Mouse (Mus musculus): ENCODE data around the gene Slc25a41. TPM values are rescaled to one million over a fixed set of nuclear protein-coding genes. Genes with fewer than 3 reads are reported as not detected.
A peak's percentile ranks its signal among the peaks of the same experiment; 100 is the strongest.

The Slc25a41 gene
- polyA plus RNA-seq, 1 experiment from 2014 or later = not detected

DNA sequence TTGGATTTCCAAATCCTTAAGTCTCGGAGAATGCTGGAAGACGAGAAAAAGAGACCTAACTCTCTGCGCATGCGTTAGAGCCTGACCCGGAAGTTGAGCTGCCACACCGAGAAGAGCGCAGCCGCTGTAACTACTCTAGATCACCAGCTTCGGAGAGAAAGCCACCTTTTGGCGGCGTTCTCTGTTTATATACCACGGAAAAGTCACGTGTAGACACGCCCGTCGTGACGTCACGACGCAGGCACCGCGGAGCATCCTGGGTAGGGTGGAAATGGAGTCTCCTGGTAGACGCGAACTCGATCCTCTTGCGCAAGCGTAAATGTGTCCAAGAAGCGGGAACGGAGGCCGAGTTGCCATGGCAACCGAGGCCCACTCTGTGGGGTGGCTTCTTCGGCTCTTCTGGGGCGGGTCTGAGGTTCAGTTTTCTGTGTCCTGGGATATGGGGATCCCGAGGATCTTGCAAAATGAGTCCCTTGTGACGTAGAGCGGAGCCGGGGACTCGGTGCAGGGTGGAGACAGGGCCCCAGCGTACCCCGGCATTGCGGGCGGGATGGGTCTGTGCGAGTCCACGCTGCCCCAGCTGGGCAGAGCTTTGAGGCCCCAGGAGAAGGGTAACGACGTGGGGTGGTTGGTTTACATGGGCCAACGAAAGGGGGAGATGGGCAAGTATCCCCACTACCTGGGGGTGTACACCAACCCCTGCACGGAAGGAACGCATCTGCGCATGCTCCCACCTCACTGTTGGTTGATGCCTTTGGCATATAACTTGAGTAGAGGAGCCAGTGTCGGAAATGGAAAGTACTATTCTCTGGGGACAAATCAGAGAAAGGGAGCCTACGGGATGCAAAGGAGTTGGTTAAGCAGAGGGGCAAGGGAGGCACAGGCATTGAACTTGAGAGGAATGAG is 30.0 kb downstream of the Slc25a41 start, which contains the start of the genes Gtf2f1 and Gm17949:
Gtf2f1 (minus strand) TSS at position 53 of the 906 bp plus-strand sequence.
Gm17949 (plus strand) TSS at position 234 of the 906 bp plus-strand sequence.
- Histone ChIP-seq H3K27ac (ENCODE audit: low read length) (peak within 1 kb of the TSS; percentile 82), H3K4me2 (replicated peaks; ENCODE audit: low read depth, low read length) (peak within 1 kb of the TSS; percentile 74), H3K9ac (replicated peaks; ENCODE audit: low read depth) (peak within 1 kb of the TSS; percentile 69), H3K4me1 (ENCODE audit: insufficient read depth, low read depth, low read length) (no peaks in the 10 kb centered on the region), H3K9me3 (ENCODE audit: low read length) (no peaks in the 10 kb centered on the region), H3K36me3 (ENCODE audit: insufficient read depth, low read length) (peaks cover 4% of the 10 kb centered on the region; the same call in 1 of the 2 replicates), H3K27me3 (replicated peaks; ENCODE audit: insufficient read depth, low read length) (no peaks in the 10 kb centered on the region), H3K4me3 (ENCODE audit: low read depth, low read length) (peak within 1 kb of the TSS; percentile 68)
- peak; percentile 55 for TF ChIP-seq CTCF (IDR thresholded peaks at IDR 0.05)
- peak; percentile 54; the same call in 1 of the 2 replicates for TF ChIP-seq EP300 (IDR thresholded peaks at IDR 0.05)
- DNase-seq (ENCODE audit: low spot score) (peak; percentile 99), ATAC-seq (peak; percentile 94)
- WGBS = under 1% methylated on average over 51 of the region's 51 CpGs

DNA sequence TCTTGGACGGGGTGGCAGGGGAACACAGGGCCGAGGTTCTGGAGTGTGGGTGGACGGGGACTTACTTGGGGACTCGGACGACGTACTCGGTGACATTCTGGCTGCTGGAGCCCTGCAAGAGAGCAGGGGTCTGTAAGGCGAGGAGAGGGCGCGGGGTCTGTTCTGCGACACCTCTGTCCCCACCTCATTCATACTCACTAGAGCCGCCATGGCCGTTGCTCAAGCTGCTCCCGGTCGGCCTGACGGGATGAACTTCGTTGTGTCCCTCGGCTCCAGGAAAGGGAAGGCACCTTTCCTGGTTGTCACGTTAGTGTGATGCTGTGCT is 30.6 kb downstream of the Slc25a41 start:
- H3K27me3 ChIP-seq (replicated peaks; ENCODE audit: insufficient read depth, low read length) = no peaks in the 10 kb centered on the region
- no peak for DNase-seq (ENCODE audit: low spot score)
- H3K36me3 ChIP-seq (ENCODE audit: insufficient read depth, low read length) = peaks cover 8% of the 10 kb centered on the region; the same call in 1 of the 2 replicates
- ATAC-seq = peak; percentile 31
- no peak for TF ChIP-seq CTCF (IDR thresholded peaks at IDR 0.05)
- TF ChIP-seq EP300 (IDR thresholded peaks at IDR 0.05) = no peak
- H3K4me2 ChIP-seq (replicated peaks; ENCODE audit: low read depth, low read length) = peak overlapping the region; percentile 65
- no peaks in the 10 kb centered on the region for H3K4me1 ChIP-seq (ENCODE audit: insufficient read depth, low read depth, low read length)
- peak overlapping the region; percentile 82 for H3K27ac ChIP-seq (ENCODE audit: low read length)
- H3K9me3 ChIP-seq (ENCODE audit: low read length) = no peaks in the 10 kb centered on the region
- H3K4me3 ChIP-seq (ENCODE audit: low read depth, low read length) = peak overlapping the region; percentile 68
- H3K9ac ChIP-seq (replicated peaks; ENCODE audit: low read depth) = peak overlapping the region; percentile 69
- WGBS = under 1% methylated on average over 19 of the region's 19 CpGs

DNA sequence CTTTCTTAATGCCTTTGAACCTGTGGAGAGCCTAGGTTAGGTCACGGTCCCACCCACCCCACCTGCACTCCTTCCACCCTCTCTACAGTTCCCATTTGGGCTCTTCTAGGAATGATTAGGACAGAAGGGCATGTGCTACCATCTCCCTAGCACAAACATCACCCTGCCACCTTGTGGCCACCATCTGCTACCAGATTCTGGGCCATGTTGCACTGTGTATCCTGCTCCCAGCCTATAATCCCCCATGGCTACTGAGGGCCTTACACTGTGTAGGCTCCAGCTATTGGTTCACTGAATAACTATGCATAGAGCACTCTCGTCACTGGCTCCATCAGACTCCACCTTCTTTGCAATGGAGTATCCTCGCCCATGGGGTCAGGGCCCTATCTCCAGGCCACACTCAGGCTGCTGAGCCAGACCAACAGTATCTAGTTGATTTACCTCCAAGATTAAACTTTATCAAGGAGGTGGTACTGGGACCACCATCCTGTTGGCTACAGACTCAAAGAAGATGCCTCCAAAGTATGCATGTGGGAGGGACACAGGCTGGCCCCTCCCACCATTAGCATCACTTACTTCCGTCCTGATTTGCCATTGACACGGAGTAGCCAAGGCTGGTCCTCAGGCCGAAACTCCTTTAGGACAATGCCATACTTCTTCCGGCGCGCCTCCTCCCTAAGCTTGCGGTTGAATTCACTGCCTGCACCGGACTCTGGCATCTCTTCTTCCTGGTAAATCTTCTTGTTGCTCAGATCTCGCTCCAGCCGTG is 34.1 kb downstream of the Slc25a41 start:
- Histone ChIP-seq H3K4me1 (ENCODE audit: insufficient read depth, low read depth, low read length) (no peaks in the 10 kb centered on the region), H3K4me2 (replicated peaks; ENCODE audit: low read depth, low read length) (no peak overlapping the region), H3K9ac (replicated peaks; ENCODE audit: low read depth) (no peak overlapping the region), H3K36me3 (ENCODE audit: insufficient read depth, low read length) (peaks cover 28% of the 10 kb centered on the region), H3K27me3 (replicated peaks; ENCODE audit: insufficient read depth, low read length) (no peaks in the 10 kb centered on the region), H3K4me3 (ENCODE audit: low read depth, low read length) (no peak overlapping the region), H3K9me3 (ENCODE audit: low read length) (no peaks in the 10 kb centered on the region), H3K27ac (ENCODE audit: low read length) (no peak overlapping the region)
- ATAC-seq (no peak), DNase-seq (ENCODE audit: low spot score) (no peak)
- TF ChIP-seq CTCF (IDR thresholded peaks at IDR 0.05) = peak; percentile 49
- TF ChIP-seq EP300 (IDR thresholded peaks at IDR 0.05) = no peak
- WGBS = 90% methylated on average over 13 of the region's 13 CpGs

DNA sequence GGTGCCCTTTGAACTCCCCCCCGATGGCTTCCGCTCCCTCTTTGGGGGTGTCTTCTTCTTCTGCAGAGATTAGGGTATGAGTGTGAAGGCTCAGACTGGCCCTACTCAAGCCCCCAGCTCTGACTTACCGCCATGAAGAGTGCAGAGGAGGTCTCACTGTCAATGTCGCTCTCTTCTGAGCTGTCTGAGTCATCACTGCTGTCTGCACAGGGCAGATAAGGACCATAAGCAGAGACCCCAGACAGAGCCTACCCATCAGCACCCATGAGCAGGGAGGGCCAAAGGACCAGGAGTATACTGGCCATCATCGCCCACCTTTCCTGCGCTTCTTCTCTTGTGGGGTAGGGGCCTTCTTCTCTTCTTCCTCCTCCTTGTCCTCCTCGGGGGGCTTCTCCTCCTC is 37.5 kb downstream of the Slc25a41 start:
- 92% methylated on average over 7 of the region's 7 CpGs for WGBS

DNA sequence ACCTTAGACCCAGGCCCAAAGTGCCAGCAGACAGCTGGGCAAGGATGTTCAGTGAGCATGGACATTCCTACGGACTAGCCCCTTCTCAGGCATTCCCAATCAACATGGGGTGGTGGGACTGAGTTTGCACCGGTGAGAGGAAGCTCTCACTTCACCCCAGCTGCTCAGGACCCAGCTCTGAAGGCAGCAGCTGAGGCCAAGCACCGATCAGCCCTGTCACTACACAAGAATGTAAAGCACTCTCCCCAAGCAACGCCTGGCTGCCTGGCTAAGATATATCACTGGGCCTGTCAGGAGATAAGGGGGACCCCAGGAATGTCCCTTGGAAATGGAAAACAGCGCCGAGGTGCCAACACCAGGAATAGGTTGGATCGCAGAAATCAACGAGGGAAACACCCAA is 40.2 kb downstream of the Slc25a41 start:
- H3K9ac ChIP-seq (replicated peaks; ENCODE audit: low read depth) = no peak overlapping the region
- 44% methylated on average over 8 of the region's 8 CpGs for WGBS
- H3K36me3 ChIP-seq (ENCODE audit: insufficient read depth, low read length) = peaks cover 24% of the 10 kb centered on the region
- H3K27me3 ChIP-seq (replicated peaks; ENCODE audit: insufficient read depth, low read length) = no peaks in the 10 kb centered on the region
- no peak for TF ChIP-seq EP300 (IDR thresholded peaks at IDR 0.05)
- no peak for TF ChIP-seq CTCF (IDR thresholded peaks at IDR 0.05)
- no peaks in the 10 kb centered on the region; the same call in 1 of the 2 replicates for H3K4me1 ChIP-seq (ENCODE audit: insufficient read depth, low read depth, low read length)
- no peak overlapping the region for H3K4me3 ChIP-seq (ENCODE audit: low read depth, low read length)
- H3K27ac ChIP-seq (ENCODE audit: low read length) = no peak overlapping the region
- ATAC-seq (no peak), DNase-seq (ENCODE audit: low spot score) (no peak)
- H3K9me3 ChIP-seq (ENCODE audit: low read length) = no peaks in the 10 kb centered on the region
- H3K4me2 ChIP-seq (replicated peaks; ENCODE audit: low read depth, low read length) = no peak overlapping the region

More for the DNA sequence above, 37.5 kb downstream of the Slc25a41 start:
- Histone ChIP-seq H3K4me3 (ENCODE audit: low read depth, low read length) (no peak overlapping the region), H3K27ac (ENCODE audit: low read length) (no peak overlapping the region), H3K36me3 (ENCODE audit: insufficient read depth, low read length) (peaks cover 31% of the 10 kb centered on the region), H3K4me2 (replicated peaks; ENCODE audit: low read depth, low read length) (no peak overlapping the region), H3K9me3 (ENCODE audit: low read length) (no peaks in the 10 kb centered on the region), H3K9ac (replicated peaks; ENCODE audit: low read depth) (no peak overlapping the region), H3K27me3 (replicated peaks; ENCODE audit: insufficient read depth, low read length) (no peaks in the 10 kb centered on the region), H3K4me1 (ENCODE audit: insufficient read depth, low read depth, low read length) (no peaks in the 10 kb centered on the region)
- DNase-seq (ENCODE audit: low spot score) = no peak
- TF ChIP-seq EP300 (IDR thresholded peaks at IDR 0.05) = no peak
- no peak for TF ChIP-seq CTCF (IDR thresholded peaks at IDR 0.05)
- ATAC-seq = no peak

Measured in lung, postnatal 0 days (tissue).